Mouse (Mus musculus) monocyte, adult 5-6 weeks (primary cell): ENCODE data around the gene Flad1. TPM values are rescaled to one million over a fixed set of nuclear protein-coding genes. Genes with fewer than 3 reads are reported as not detected.
"Not testable (repeated sequence)": the region's sequence is repeated elsewhere in the genome, so short reads cannot be mapped to it uniquely, and the experiment has no call there.

ENCODE experiments used
- ATAC-seq: fragments of 153-309, 156-312 bp; replicated peaks from 2 replicates; pipeline ENCODE4 v1.8.0; 2017; ENCODE audit warnings: mild to moderate bottlenecking; ENCODE audit not compliant: low TSS enrichment, insufficient number of reproducible peaks, severe bottlenecking, poor library complexity, low FRiP score
- total RNA-seq: library from RNA; stranded (forward); fragments of 200-1000, 200-491, 200-594 nt; gene quantifications from 3 replicates; pipeline ENCODE4 v1.2.3, GENCODE M21; 2017

Gene Flad1
- total RNA-seq, 1 experiment from 2014 or later: 22.4 TPM

DNA sequence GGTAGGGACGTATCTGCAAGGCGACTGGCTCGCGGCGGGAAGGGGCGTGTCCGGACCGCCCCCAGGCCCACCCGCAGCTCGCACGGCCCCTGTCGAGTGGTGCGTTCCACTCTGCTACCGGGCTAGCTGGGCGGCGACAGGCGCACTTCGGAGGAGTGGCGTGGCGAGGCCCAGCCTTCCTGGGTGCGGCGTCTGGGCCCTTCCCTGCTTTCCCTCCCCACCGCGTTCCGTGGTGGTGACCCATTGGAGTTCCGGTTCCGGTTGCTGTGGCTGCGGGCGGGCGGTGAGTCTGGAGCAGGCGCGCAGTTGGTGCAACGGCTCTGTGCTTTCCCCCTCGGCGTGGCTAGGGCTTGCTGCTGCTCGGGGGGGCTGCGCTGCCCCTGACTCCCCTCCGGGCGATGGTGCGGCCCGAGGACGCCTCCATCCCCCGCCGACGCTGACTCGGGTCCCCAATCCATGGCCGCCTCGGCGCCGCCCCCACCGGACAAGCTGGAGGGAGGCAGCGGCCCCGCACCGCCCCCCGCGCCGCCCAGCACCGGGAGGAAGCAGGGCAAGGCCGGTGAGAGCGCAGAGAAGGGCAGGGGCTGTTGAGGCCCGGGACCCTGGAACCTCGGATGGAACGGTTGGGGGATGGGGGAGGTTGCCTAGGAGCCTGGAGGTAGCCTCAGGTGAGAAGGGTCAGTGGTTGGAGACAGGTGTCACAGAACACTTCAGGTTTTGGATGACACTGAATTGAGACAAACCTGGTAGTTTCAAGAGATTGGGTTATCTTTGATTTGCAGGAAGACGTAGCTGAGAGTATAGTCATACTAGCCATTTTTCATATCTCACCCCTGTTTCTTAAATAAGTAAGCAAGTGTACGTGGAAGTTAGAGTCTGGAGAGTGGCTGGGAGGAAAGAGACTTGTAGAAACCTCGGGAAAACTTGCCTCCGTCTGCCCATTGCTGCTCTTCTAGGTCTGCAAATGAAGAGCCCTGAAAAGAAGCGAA lies 18.8 kb upstream of the Flad1 start, which contains the start of gene Pygo2:
Gene Pygo2 (plus strand): TSS at position 44 of the 989 bp plus-strand sequence.
- ATAC-seq: peak; percentile 93

DNA sequence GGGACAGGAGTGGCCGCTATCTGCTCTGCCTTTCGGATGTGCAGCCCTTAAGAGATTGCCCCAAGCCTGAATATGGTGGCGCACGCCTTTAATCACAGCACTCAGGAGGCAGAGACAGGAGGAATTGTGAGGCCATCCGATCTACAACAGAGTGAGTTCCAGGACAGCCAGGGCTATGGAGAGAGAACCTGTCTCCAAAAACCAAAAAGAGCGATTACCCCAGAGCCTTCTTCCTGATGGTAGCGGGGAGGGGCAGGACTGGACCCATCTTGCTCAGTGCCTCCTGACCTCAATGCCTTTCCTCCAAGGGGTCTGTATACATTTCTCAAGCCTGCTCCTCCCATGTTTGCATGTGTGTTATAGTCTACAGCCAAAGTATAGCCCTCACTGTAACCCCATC lies 17.4 kb upstream of the Flad1 start:
- ATAC-seq: not testable (repeated sequence)

DNA sequence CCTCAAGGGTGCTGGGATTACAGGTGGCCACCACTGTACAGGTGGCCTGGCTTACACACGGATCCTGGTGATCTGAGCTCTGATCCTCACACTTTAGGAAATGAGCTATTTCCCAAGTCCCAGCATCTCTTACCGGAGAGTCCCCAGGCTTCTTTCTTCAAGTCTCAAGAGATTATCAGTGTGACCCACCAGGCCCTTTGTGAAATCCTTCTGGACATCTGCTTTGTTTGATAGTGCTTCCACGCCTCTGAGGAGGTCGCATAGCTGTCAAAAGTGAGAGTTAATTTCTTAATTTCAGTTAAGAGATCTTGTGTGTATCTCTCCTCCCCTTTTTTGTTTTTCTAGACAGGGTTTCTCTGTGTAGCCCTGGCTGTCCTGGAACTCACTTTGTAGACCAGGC lies 14.2 kb upstream of the Flad1 start:
- no peak for ATAC-seq

DNA sequence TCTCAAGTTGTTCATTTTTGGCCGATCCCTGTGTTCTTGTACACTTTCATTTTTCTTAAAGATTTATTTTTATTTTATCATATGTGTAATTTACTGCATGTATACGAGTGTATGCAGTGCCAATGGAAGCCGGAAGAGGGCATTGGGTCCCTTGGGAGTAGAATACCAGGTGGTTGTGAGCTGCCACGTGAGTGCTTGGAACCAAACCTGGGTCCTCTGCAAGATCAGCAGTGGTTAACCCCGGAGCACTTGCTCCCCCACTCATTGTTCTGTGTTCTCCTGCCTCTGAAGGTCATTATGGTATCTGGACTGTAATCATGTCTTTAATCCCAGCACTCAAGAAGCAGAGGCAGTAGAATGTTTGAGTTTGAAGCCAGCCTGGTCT lies 13.5 kb upstream of the Flad1 start:
- no peak for ATAC-seq

- no peak for ATAC-seq
Measured at GRCm38 (mm10) chr3:89424416-89425140, 12.9 kb upstream of the Flad1 start.

DNA sequence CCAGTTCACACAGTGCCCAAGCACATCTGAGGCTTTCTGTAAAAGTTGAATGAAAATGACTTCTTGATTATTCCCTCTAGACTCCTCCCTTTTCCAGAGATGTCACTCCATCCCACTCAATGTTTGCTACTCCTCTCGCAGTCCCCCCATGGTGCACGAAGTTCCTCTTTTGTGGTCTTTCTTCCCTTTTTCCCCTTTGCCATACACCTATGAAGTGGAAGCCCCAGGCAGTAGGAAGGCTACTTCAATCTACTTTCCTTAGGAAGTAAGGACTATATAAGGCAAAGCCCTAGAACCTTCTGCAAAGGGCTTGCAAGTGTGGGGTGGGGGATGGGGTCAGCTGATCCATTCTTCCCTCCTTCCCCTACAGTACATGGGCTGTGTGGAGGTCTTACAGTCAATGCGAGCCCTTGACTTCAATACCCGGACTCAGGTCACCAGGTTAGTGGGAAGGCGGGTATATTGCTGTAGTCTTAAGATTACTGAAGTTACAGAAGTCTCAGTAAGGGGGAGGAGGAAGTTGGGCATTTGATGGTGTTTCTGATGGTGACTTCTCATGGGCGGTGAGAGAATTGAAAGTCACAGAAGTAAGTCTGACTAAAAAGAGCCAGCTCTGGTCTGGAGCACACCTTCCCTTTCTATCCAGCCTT lies 11.0 kb upstream of the Flad1 start:
- no peak for ATAC-seq

- no peak for ATAC-seq
Measured at GRCm38 (mm10) chr3:89421810-89422473, 10.3 kb upstream of the Flad1 start.

GRCm38 (mm10) chr3:89421002-89421774 lies 9.5 kb upstream of the Flad1 start:
- ATAC-seq: peak; percentile 30; the same call in 1 of the 2 replicates

DNA sequence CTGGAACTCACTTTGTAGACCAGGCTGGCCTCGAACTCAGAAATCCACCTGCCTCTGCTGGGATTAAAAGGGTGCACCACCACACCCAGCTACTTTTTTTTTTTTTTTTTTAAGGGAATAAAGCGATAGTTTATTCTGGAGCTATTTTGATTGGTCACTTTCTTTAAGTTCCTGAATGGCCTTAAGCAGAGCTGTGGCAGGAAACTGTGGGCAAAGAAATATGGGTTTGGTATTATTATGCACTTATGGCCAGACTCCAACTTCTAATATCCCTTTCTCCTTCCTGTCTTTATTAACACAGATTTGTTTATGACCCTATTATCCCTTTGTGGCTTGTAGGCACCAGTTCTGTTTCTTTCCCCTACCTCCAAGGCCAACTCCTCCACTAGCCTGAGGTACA lies 8.8 kb upstream of the Flad1 start:
- no peak for ATAC-seq

DNA sequence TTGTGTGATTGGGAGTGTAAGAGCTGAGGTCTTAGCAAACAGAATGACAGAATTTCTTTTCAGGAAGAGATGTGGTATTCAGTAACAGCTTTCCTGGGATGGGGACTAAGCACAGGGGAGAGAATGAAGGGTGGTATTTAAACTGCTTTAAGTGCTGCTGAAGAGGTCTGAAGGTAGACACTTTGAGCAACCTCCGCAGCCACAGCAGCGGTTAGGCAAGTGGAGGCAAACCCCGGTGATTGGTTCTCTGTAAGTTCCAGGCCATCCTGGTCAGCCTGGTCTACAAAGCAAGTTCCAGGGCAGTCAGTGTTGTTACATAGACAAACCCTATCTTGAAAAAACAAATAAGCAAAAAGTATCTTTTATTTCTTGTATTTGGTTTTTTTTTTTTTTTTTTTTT lies 8.3 kb upstream of the Flad1 start:
- ATAC-seq: no peak

DNA sequence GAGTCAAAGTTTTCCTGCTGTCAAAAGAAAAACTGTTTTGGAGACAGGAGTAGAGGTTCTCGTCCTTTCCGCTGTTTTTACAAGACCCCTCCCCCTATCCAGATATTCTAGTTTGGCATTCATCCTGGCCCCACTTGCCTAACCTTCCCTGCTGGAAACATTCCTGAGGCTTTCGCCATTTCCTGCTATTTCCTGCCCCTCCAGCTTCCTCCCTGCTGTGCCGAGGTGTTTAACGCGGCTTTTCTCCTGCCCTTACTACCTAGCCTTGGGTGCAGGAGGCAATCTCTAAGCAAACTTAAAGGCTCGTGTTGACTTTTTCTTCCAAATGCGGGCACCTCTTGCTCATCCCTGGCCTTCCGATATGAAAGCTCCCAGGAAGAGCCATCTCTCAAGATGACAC lies 7.9 kb upstream of the Flad1 start:
- no peak for ATAC-seq

GRCm38 (mm10) chr3:89418861-89419250 lies 7.2 kb upstream of the Flad1 start:
- ATAC-seq: no peak

DNA sequence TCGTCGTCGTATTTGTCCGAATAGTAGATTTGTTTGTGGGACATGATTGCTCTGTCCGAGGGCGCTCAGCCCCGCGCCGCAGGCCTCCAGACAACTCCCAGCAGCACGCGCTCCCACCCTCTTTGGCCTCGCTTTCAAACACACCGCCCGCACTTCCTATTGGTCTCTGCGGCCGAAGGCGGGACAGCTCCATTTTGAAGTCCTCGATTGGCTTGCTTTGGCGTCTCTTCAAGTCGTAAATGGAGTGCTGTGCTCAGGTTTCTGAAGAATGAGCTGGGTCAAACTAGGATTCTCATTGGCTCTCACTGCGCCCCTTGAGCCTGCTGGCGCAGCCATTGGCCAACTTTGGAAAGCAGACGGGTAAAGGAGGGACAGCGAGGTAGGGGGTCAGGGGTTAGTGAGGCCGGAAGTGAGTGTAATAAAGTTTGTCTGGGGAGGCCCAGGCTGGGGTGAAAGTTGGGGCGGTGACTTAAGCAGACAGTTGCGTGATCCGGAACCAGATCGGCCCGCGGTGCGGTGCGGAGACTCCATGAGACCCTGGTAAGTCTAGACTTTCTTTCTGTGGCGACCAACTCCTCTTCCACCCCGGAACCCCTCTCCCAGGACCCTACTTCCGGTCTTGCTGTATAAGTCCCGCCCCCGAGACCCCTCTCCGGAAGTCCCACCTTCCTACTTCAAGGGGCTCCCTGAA lies 6.6 kb upstream of the Flad1 start, which contains the start of the genes Cks1b and Shc1:
Gene Cks1b (minus strand): TSS at position 214 of the 691 bp plus-strand sequence.
Gene Shc1 (plus strand): TSS at position 274 of the 691 bp plus-strand sequence.
- ATAC-seq: peak; percentile 96

DNA sequence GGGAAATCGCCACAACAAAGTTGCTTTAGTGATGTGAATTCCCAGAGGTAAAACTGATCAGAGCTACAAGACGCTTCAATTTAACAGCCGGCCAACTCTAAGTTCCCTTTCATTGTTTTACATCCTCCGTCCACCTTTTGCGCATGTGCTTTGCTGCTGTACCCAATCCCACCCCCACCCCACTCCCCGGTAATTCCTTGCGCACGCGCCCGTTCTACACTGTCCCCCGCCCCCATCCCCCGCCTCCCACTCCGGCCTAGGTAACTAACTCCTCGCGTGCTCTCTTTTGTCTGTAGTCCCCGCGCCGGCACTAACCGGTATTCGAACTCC lies 6.1 kb upstream of the Flad1 start:
- ATAC-seq: no peak

DNA sequence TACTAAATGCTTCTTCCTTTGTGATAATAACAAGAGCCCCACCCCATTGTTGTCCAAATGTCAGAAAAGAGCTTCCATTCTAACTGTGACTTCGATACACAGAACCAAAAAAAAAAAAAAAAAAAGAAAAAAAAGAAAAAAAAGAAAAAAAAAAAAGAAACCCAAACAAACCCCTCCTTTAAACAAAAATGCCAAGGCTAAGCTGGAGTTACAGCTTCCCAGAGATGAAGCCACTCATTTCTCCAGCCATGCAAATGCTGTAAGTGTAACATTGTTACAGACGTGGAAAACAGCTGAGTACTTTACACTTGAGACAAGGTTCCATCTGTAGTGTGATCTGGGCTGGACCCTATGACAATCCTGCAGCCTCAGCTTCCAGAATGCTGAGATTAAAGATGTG lies 5.5 kb upstream of the Flad1 start:
- ATAC-seq: no peak

DNA sequence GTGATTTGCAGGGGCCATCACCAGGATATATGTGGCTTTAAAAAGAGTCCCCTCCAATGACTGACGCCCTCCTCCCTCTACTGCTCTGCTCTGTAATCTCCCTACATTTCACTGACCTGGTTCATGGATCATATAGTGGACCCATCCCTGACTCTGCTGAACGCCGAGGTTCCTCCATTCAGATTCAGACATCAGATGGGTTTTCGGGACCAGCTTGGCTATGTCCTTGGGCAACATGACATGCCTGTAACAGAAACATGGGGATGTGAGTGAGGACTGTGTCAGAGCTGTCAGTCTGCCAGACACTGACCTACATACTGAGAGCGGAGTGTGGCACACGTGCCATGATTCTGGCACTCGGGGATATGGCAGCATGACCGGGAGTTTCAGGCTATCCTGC lies 4.5 kb upstream of the Flad1 start:
- no peak for ATAC-seq

DNA sequence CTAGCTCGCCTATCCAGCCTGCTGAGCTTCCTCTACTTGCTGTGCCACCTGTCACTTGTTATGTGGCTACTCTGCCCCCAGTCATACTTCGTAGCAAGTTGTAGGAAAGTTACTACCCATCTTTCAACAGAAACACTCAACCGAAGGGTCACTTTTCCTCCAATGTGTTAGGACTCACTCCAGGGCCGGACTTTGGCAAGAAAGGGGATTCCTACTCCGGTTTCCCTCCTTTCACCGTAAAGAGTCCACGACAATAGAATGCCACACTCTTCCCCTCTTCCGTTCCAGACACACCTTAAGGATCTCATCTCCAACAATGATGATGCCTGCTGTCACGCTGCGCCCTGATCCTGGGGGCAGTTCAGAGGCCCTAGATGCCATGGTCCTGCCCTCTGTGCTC lies 806 bp downstream of the Flad1 start:
- ATAC-seq: no peak

DNA sequence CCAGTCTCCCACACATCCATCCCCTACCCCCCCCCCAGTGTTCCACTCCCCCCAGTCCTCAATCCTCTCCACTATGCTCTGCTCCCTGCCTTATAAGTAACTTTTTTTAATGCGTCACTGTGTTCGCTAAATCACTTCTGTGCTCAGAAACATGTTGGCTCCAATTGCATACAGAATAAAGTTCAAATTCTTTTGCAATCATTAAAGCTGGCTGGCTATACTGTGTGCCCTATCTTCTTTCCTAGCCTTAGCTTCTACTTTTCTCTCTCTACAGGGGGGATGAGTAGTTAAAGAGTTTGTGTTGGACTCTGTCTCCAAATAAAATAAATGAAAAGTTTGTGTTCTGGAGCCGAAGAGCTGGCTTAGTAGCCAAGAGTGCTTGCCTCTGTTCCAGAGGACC lies 2.0 kb downstream of the Flad1 start:
- ATAC-seq: no peak
